Mouse (Mus musculus): ENCODE measurements around the gene Btnl2.

GRCm38 (mm10) chr17:34362954-34363546 is 8.4 kb downstream of the Btnl2 start:
- TF ChIP-seq GATA1 (IDR thresholded peaks at IDR 0.05; ENCODE audit: borderline replicate concordance, low read length) (no peak), FLI1 (IDR thresholded peaks at IDR 0.05; ENCODE audit: low read length) (no peak)

Measured in megakaryocyte, embryonic 14.5 days (primary cell).